Mouse (Mus musculus) C2C12 (cell line): Measurements from ENCODE around the gene Txndc12.

Experiments used
- CTCF ChIP-seq: IDR thresholded peaks from one replicate; pipeline ENCODE4 v1.5.1; 2011; ENCODE audit not compliant: control insufficient read depth, insufficient read depth, insufficient read length
- FOSL1 ChIP-seq: IDR thresholded peaks from one replicate; pipeline ENCODE4 v1.8.0; 2011; ENCODE audit warnings: mild to moderate bottlenecking, low read length; ENCODE audit not compliant: poor library complexity, insufficient read depth, severe bottlenecking
- MAX ChIP-seq: IDR thresholded peaks from one replicate; pipeline ENCODE4 v1.6.1; 2011; ENCODE audit warnings: mild to moderate bottlenecking, control low read depth
- MYOD1 ChIP-seq: IDR thresholded peaks from one replicate; pipeline ENCODE4 v1.6.1; 2011; ENCODE audit warnings: low read depth; ENCODE audit not compliant: control insufficient read depth, insufficient read length
- MYOG ChIP-seq: IDR thresholded peaks from one replicate; pipeline ENCODE4 v1.6.1; 2011; ENCODE audit not compliant: control insufficient read depth, insufficient read length; ENCODE audit errors: extremely low read depth
- USF1 ChIP-seq: IDR thresholded peaks from one replicate; pipeline ENCODE4 v1.6.1; 2011; ENCODE audit warnings: low read depth, mild to moderate bottlenecking, control low read depth, moderate library complexity

- no peak for TF ChIP-seq CTCF
- no peak for TF ChIP-seq FOSL1
- no peak for TF ChIP-seq MYOG
- TF ChIP-seq MYOD1: no peak
- TF ChIP-seq MAX: no peak
- no peak for TF ChIP-seq USF1
Measured at GRCm38 (mm10) chr4:108826096-108826495, 8.3 kb upstream of the Txndc12 start.
